Mouse (Mus musculus) megakaryocyte, embryonic 14.5 days (primary cell): ENCODE measurements at regions not wholly inside any gene's neighbourhood (a gene's known extent, or its start where the extent isn't known, plus 50 kb on each side); places are given as distances from the start of the nearest gene placed in this dataset.

ENCODE experiments used
- FLI1 ChIP-seq: IDR thresholded peaks from 2 replicates; pipeline ENCODE4 v1.6.1; 2012; ENCODE audit warnings: low read length, inconsistent platforms, mixed read lengths
- GATA1 ChIP-seq: IDR thresholded peaks from 3 replicates; pipeline ENCODE4 v1.6.1; 2012; ENCODE audit warnings: mixed read lengths, low read length, inconsistent platforms, borderline replicate concordance

DNA sequence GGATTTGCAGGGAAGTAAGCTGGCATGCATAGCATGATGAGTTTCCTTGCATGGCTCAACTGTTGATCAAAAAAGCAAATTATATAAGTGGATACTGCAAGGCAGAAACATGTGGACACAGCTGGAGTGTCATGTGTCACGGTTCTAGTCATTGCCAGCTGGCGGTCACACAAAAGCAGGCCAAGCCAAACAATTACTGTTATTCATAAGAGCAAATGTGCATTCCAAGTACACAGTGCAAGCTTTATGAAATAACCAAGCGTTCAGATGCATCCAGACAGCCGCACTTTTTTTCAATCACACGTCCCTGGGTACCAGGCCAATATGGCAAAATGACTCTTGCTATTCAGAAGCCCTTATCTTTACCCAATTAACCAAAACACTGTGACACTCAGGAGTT is 119.6 kb upstream of the Meis1 start:
- no peak for TF ChIP-seq GATA1
- no peak for TF ChIP-seq FLI1
